Mouse (Mus musculus): ENCODE data around the gene Cep162. TPM values are rescaled to one million over a fixed set of nuclear protein-coding genes. Genes with fewer than 3 reads are reported as not detected.

The Cep162 gene
- polyA plus RNA-seq, 1 experiment from 2014 or later, result 13.7 TPM

GRCm38 (mm10) chr9:87145671-87146070 lies 109.7 kb downstream of the Cep162 start:
- ATAC-seq (ENCODE audit: low FRiP score), result no peak; the same call in 1 of the 2 replicates
- DNase-seq (ENCODE audit: low spot score), result peak; percentile 12
- Histone ChIP-seq H3K27me3 (ENCODE audit: control insufficient read depth, insufficient read depth, low read length) (peaks cover 21% of the 10 kb centered on the region), H3K4me3 (ENCODE audit: low read depth, low read length) (no peak overlapping the region), H3K4me1 (replicated peaks; ENCODE audit: control insufficient read depth, insufficient read depth, low read length) (no peaks in the 10 kb centered on the region), H3K4me2 (replicated peaks; ENCODE audit: low read depth, low read length) (no peak overlapping the region), H3K27ac (ENCODE audit: low read depth, low read length) (no peak overlapping the region), H3K9ac (ENCODE audit: low read depth, low read length) (no peak overlapping the region), H3K9me3 (ENCODE audit: control insufficient read depth, low read length) (no peaks in the 10 kb centered on the region), H3K36me3 (ENCODE audit: control insufficient read depth, insufficient read depth, low read length) (no peaks in the 10 kb centered on the region)
- 24% methylated on average over 11 of the region's 11 CpGs for WGBS

- Histone ChIP-seq H3K27ac (ENCODE audit: low read depth, low read length) (no peak overlapping the region), H3K9me3 (ENCODE audit: control insufficient read depth, low read length) (no peaks in the 10 kb centered on the region), H3K36me3 (ENCODE audit: control insufficient read depth, insufficient read depth, low read length) (no peaks in the 10 kb centered on the region), H3K27me3 (ENCODE audit: control insufficient read depth, insufficient read depth, low read length) (peaks cover 21% of the 10 kb centered on the region), H3K4me2 (replicated peaks; ENCODE audit: low read depth, low read length) (peak overlapping the region; percentile 69), H3K9ac (ENCODE audit: low read depth, low read length) (no peak overlapping the region), H3K4me1 (replicated peaks; ENCODE audit: control insufficient read depth, insufficient read depth, low read length) (no peaks in the 10 kb centered on the region), H3K4me3 (ENCODE audit: low read depth, low read length) (peak overlapping the region; percentile 34)
- DNase-seq (ENCODE audit: low spot score) (peak; percentile 34), ATAC-seq (ENCODE audit: low FRiP score) (peak; percentile 8; the same call in 1 of the 2 replicates)
- 4% methylated on average over 15 of the region's 15 CpGs for WGBS
These were observed 110.2 kb downstream of the Cep162 start for GRCm38 (mm10) chr9:87145180-87145579.

- Histone ChIP-seq H3K36me3 (ENCODE audit: control insufficient read depth, insufficient read depth, low read length) (no peaks in the 10 kb centered on the region), H3K4me2 (replicated peaks; ENCODE audit: low read depth, low read length) (peak overlapping the region; percentile 69), H3K9ac (ENCODE audit: low read depth, low read length) (peak overlapping the region; percentile 4; the same call in 1 of the 2 replicates), H3K4me1 (replicated peaks; ENCODE audit: control insufficient read depth, insufficient read depth, low read length) (no peaks in the 10 kb centered on the region), H3K4me3 (ENCODE audit: low read depth, low read length) (peak overlapping the region; percentile 34), H3K27ac (ENCODE audit: low read depth, low read length) (no peak overlapping the region), H3K27me3 (ENCODE audit: control insufficient read depth, insufficient read depth, low read length) (peaks cover 21% of the 10 kb centered on the region), H3K9me3 (ENCODE audit: control insufficient read depth, low read length) (no peaks in the 10 kb centered on the region)
- under 1% methylated on average over 19 of the region's 19 CpGs for WGBS
- peak; percentile 30 for DNase-seq (ENCODE audit: low spot score)
- ATAC-seq (ENCODE audit: low FRiP score), result peak; percentile 52
These were observed 110.8 kb downstream of the Cep162 start for GRCm38 (mm10) chr9:87144532-87144931.

- H3K9ac ChIP-seq (ENCODE audit: low read depth, low read length), result peak within 1 kb of the TSS; percentile 4; the same call in 1 of the 2 replicates
- H3K4me3 ChIP-seq (ENCODE audit: low read depth, low read length), result peak within 1 kb of the TSS; percentile 34
- no peak within 1 kb of the TSS for H3K27ac ChIP-seq (ENCODE audit: low read depth, low read length)
- 2% methylated on average over 29 of the region's 29 CpGs for whole genome bisulfite sequencing
- ATAC-seq (ENCODE audit: low FRiP score) (peak; percentile 92), DNase-seq (ENCODE audit: low spot score) (peak; percentile 79)
- H3K4me2 ChIP-seq (replicated peaks; ENCODE audit: low read depth, low read length), result peak within 1 kb of the TSS; percentile 69
- peaks cover 21% of the 10 kb centered on the region for H3K27me3 ChIP-seq (ENCODE audit: control insufficient read depth, insufficient read depth, low read length)
- no peaks in the 10 kb centered on the region for H3K4me1 ChIP-seq (replicated peaks; ENCODE audit: control insufficient read depth, insufficient read depth, low read length)
- H3K36me3 ChIP-seq (ENCODE audit: control insufficient read depth, insufficient read depth, low read length), result no peaks in the 10 kb centered on the region
- H3K9me3 ChIP-seq (ENCODE audit: control insufficient read depth, low read length), result no peaks in the 10 kb centered on the region
These were observed 111.2 kb downstream of the Cep162 start, which contains the start of gene Mrap2 for GRCm38 (mm10) chr9:87144106-87144505. TSS of gene Mrap2 (plus strand) at chr9:87144306.

- H3K27ac ChIP-seq (ENCODE audit: low read depth, low read length), result no peak overlapping the region
- ATAC-seq (ENCODE audit: low FRiP score), result no peak
These were observed 112.3 kb downstream of the Cep162 start for GRCm38 (mm10) chr9:87143076-87143475.

More at GRCm38 (mm10) chr9:87143076-87143475, 112.3 kb downstream of the Cep162 start:
- Histone ChIP-seq H3K4me3 (ENCODE audit: low read depth, low read length) (no peak overlapping the region), H3K27me3 (ENCODE audit: control insufficient read depth, insufficient read depth, low read length) (peaks cover 21% of the 10 kb centered on the region), H3K9ac (ENCODE audit: low read depth, low read length) (no peak overlapping the region), H3K4me1 (replicated peaks; ENCODE audit: control insufficient read depth, insufficient read depth, low read length) (no peaks in the 10 kb centered on the region), H3K4me2 (replicated peaks; ENCODE audit: low read depth, low read length) (no peak overlapping the region), H3K36me3 (ENCODE audit: control insufficient read depth, insufficient read depth, low read length) (no peaks in the 10 kb centered on the region), H3K9me3 (ENCODE audit: control insufficient read depth, low read length) (no peaks in the 10 kb centered on the region)
- 85% methylated on average over 3 of the region's 3 CpGs for WGBS
- no peak for DNase-seq (ENCODE audit: low spot score)

Other genes with a start within 250 kb of the Cep162 start
- gene Ripply2, start 240.0 kb downstream of the Cep162 start, polyA plus RNA-seq (2014; fragmentation: Nextera tagmentation; extraction: Ambion mirVana), result 0.93 and 1.5 TPM in 2 replicates
- 105 and 126 TPM in 2 replicates for gene Cyb5r4, start 233.5 kb downstream of the Cep162 start, polyA plus RNA-seq (2014; fragmentation: Nextera tagmentation; extraction: Ambion mirVana)
- 0.15 and 0.22 TPM in 2 replicates for gene Mrap2, start 111.2 kb downstream of the Cep162 start, polyA plus RNA-seq (2014; fragmentation: Nextera tagmentation; extraction: Ambion mirVana)